Mouse (Mus musculus): Measurements from ENCODE around the gene Ipo5.

DNA sequence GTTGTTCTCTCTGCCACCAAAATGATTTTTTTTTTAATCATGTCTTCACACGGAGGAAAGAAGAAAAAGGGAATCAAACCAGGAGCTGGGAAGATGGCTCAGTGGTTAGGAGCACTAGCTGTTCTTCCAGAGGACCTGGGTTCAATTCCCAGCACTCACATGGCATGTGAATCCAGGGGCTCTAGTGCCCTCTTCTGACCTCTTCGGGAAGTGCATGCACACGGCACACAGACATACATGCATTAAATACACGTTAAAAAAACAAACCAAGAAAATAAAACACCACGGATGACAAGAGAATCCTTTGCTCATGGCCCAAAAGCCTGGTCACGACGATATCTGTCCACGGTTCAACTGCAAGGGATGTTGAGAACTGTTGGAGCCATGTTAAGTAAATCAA, 44.5 kb upstream of the Ipo5 start:
- TF ChIP-seq POLR2A (IDR thresholded peaks at IDR 0.05; ENCODE audit: control insufficient read depth, extremely low read depth, insufficient read depth, low read length, poor library complexity): no peak
- TF ChIP-seq CTCF (IDR thresholded peaks at IDR 0.05; ENCODE audit: borderline replicate concordance, control insufficient read depth, extremely low read depth, insufficient read depth, low read length, poor library complexity): no peak

Data from thymus, adult 2 months (tissue).